13 mouse cellular contexts compared by ENCODE assay signal in the genomic region with DNA sequence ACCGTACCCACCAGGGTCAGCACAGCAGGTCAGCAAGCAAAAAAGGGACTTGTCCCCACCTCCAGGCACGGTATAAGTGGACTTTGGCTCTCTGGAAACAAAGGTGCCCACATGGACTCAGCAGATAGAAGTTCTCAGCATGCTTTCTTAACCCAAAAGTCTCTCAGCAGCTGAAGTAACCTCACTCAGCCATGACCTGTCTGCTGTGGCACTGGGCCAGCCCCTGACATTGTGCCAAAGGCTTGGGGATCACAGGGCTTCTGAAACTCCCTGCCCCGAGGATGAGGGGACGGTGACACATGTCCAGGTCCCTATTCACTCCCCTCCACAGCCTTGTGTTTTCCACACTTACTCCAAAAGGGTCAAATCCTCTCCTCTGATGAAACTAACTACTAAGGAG. TPM values are rescaled to one million over a fixed set of nuclear protein-coding genes. Genes with fewer than 3 reads are reported as not detected.
DNase-seq lines count a peak whose midpoint lies in the region; ATAC-seq and TF ChIP-seq lines count a peak whose summit lies in the region.
"Had no signal": no experiment of that assay in that cellular context is flagged by ENCODE, and none has a peak within 500 bp of the region (broad histone marks: within the 10 kb centered on the region; RNA-seq: fewer than 3 reads in every experiment).

No protein-coding gene starts in this region.

- H3K27me3 ChIP-seq in heart, embryonic 10.5 days (ENCODE audit: insufficient read depth, poor library complexity, severe bottlenecking) = no peaks in the 10 kb centered on the region
- no peaks in the 10 kb centered on the region for H3K27me3 ChIP-seq in intestine, embryonic 15.5 days (replicated peaks)
- no peaks in the 10 kb centered on the region for H3K27me3 ChIP-seq in small intestine, adult 2 months (ENCODE audit: control insufficient read depth, insufficient read depth, low read length)
- H3K27me3 ChIP-seq: embryonic facial prominence, embryonic 12.5 days; neural tube, embryonic 13.5 days had no signal

- no peak for TF ChIP-seq POLR2A in small intestine, adult 2 months (IDR thresholded peaks at IDR 0.05; ENCODE audit: low read depth, low read length)

- H3K27ac ChIP-seq in heart, embryonic 10.5 days = no peak overlapping the region
- H3K27ac ChIP-seq in intestine, embryonic 15.5 days = no peak overlapping the region; the same call in 1 of the 2 replicates
- peak overlapping the region; percentile 33; the same call in 1 of the 2 replicates for H3K27ac ChIP-seq in small intestine, adult 2 months (ENCODE audit: insufficient read depth, low read depth, low read length)
- H3K27ac ChIP-seq: embryonic facial prominence, embryonic 12.5 days had no signal

- no peak overlapping the region for H3K4me2 ChIP-seq in intestine, embryonic 15.5 days (replicated peaks)
- H3K4me2 ChIP-seq: embryonic facial prominence, embryonic 12.5 days; neural tube, embryonic 13.5 days had no signal

- 0 out of 2 replicates have a peak, but pooled peaks have one; percentile 24 for ATAC-seq in intestine, embryonic 15.5 days
- ATAC-seq: CD4-positive, CD25-positive, alpha-beta regulatory T cell, adult 4 months; forebrain, embryonic 14.5 days had no signal

- H3K4me3 ChIP-seq in heart, embryonic 10.5 days = no peak overlapping the region
- H3K4me3 ChIP-seq in intestine, embryonic 15.5 days (replicated peaks) = no peak overlapping the region
- no peak overlapping the region for H3K4me3 ChIP-seq in small intestine, adult 2 months (ENCODE audit: low read depth, low read length)
- H3K4me3 ChIP-seq: embryonic facial prominence, embryonic 12.5 days; neural tube, embryonic 13.5 days had no signal

- 78% methylated on average over 4 of the region's 4 CpGs for WGBS in heart, embryonic 10.5 days
- WGBS in intestine, embryonic 15.5 days = 70% methylated on average over 4 of the region's 4 CpGs
- 24% methylated on average over 4 of the region's 4 CpGs for WGBS in small intestine, adult 2 months

- no peak for TF ChIP-seq CTCF in small intestine, adult 2 months (IDR thresholded peaks at IDR 0.05; ENCODE audit: extremely low read depth, insufficient read length, insufficient replicate concordance, low read depth, low read length)

- no peak overlapping the region for H3K9ac ChIP-seq in intestine, embryonic 15.5 days
- H3K9ac ChIP-seq: embryonic facial prominence, embryonic 12.5 days; neural tube, embryonic 13.5 days had no signal

- H3K9me3 ChIP-seq in heart, embryonic 10.5 days = no peaks in the 10 kb centered on the region
- no peaks in the 10 kb centered on the region for H3K9me3 ChIP-seq in intestine, embryonic 15.5 days
- H3K9me3 ChIP-seq: embryonic facial prominence, embryonic 12.5 days; neural tube, embryonic 13.5 days had no signal

- no peaks in the 10 kb centered on the region for H3K36me3 ChIP-seq in heart, embryonic 10.5 days
- H3K36me3 ChIP-seq in intestine, embryonic 15.5 days = no peaks in the 10 kb centered on the region
- no peaks in the 10 kb centered on the region for H3K36me3 ChIP-seq in small intestine, adult 2 months (ENCODE audit: control insufficient read depth, insufficient read depth, low read length)
- H3K36me3 ChIP-seq: embryonic facial prominence, embryonic 12.5 days had no signal

- DNase-seq in heart, adult 11 months = peak; percentile 90
- DNase-seq in heart, embryonic 10.5 days (ENCODE audit: low spot score) = no peak
- peak; percentile 61 for DNase-seq in testis, postnatal 10 days (ENCODE audit: low spot score)
- no peak for DNase-seq in testis, postnatal 14 days (ENCODE audit: low spot score)
- DNase-seq in thymus, postnatal 0 days (ENCODE audit: low spot score) = no peak
- DNase-seq in urinary bladder, adult 18-20 months (ENCODE audit: low spot score in 2 of 2) = no peak
- DNase-seq: lung, adult 18-20 months had no signal

- peaks cover 37% of the 10 kb centered on the region for H3K4me1 ChIP-seq in heart, embryonic 10.5 days
- H3K4me1 ChIP-seq in intestine, embryonic 15.5 days (replicated peaks) = peaks cover 37% of the 10 kb centered on the region
- H3K4me1 ChIP-seq in small intestine, adult 2 months (ENCODE audit: control insufficient read depth, insufficient read depth, insufficient read length, low read length) = peaks cover 32% of the 10 kb centered on the region

RNA-seq across cellular contexts. Expression of a gene that starts 14.7 kb away (rescaled TPM):
- polyA plus RNA-seq in heart, embryonic 10.5 days (2016; fragmentation: Nextera tagmentation; extraction: Ambion mirVana) = 0.89 TPM in 2 replicates
- 3.1 and 4.1 TPM in 2 replicates for polyA plus RNA-seq in intestine, embryonic 15.5 days (2015; fragmentation: Nextera tagmentation; extraction: Ambion mirVana)
- polyA plus RNA-seq in small intestine, adult 2 months (2012; rRNA removed) = 18.4 and 19.5 TPM in 2 replicates
- 0.32 and 0.55 TPM in 2 replicates for polyA plus RNA-seq in thymus, postnatal 0 days (2015; fragmentation: Nextera tagmentation; extraction: Ambion mirVana)
- polyA plus RNA-seq: CD4-positive, CD25-positive, alpha-beta regulatory T cell, adult 4 months had no signal

RNA-seq across cellular contexts. Expression of a gene that starts 54.2 kb away (rescaled TPM):
- polyA plus RNA-seq in heart, embryonic 10.5 days (2016; fragmentation: Nextera tagmentation; extraction: Ambion mirVana) = 51.3 and 55.3 TPM in 2 replicates
- 54.8 and 62.1 TPM in 2 replicates for polyA plus RNA-seq in intestine, embryonic 15.5 days (2015; fragmentation: Nextera tagmentation; extraction: Ambion mirVana)
- 53.6 and 84.7 TPM in 2 replicates for polyA plus RNA-seq in small intestine, adult 2 months (2012; rRNA removed)
- 29.5 and 32.8 TPM in 2 replicates for polyA plus RNA-seq in thymus, postnatal 0 days (2015; fragmentation: Nextera tagmentation; extraction: Ambion mirVana)

Comparison
In these comparisons a context has a peak if more than half of its experiments do, and no peak if none do; other contexts are left out.
1. DNase-seq: peak in heart, adult 11 months (single experiment) and testis, postnatal 10 days (single experiment); none in heart, embryonic 10.5 days (single experiment), testis, postnatal 14 days (single experiment), thymus, postnatal 0 days (single experiment) and urinary bladder, adult 18-20 months (0 of 2).